Mouse (Mus musculus) embryonic fibroblast, embryonic 13.5 days (primary cell): ENCODE results near the gene Cyb5r2.

Experiments used
- CTCF ChIP-seq: IDR thresholded peaks from 2 replicates; pipeline ENCODE4 v1.5.1; 2011; ENCODE audit warnings: mild to moderate bottlenecking, control low read depth, low read length, moderate library complexity, borderline replicate concordance; ENCODE audit not compliant: insufficient read depth
- POLR2A ChIP-seq: IDR thresholded peaks from 2 replicates; pipeline ENCODE4 v1.6.1; 2011; ENCODE audit warnings: low read depth, mild to moderate bottlenecking, control low read depth, low read length, moderate library complexity

DNA sequence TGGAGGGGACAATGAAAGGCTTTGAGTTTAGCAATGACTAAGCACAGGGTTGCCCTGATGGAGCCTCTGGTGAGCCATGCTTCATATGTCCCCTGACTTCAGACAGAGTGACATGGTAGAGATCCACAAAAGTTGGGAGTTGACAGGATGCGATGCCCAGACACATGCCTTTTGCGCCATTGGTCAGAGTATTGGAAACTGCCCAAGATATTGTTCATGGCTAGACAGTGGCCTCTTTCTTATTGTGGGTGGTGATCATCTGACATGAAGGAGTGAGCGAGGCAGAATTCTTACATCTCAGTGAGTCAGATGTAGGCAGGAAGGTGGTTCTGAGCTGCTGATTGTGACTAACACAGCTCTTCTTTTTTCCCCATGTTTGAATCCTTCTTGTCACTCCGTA, 35.3 kb downstream of the Cyb5r2 start:
- TF ChIP-seq POLR2A (no peak), CTCF (no peak)
